Mouse (Mus musculus) ES-E14 (cell line): Measurements from ENCODE around the gene Fxyd2. TPM values are rescaled to one million over a fixed set of nuclear protein-coding genes. Genes with fewer than 3 reads are reported as not detected.

ENCODE experiments used
- DNase-seq: peaks from one replicate; pipeline ENCODE4 v3.0.0-alpha.2; 2013; ENCODE audit warnings: low read depth, low spot score
- H3K27ac ChIP-seq: 2 replicates; pipeline ENCODE4 v1.5.1; 2012; ENCODE audit warnings: low read depth, mild to moderate bottlenecking, low read length, moderate library complexity, mixed read lengths; ENCODE audit not compliant: poor library complexity, insufficient read depth, severe bottlenecking
- H3K36me3 ChIP-seq: 2 replicates; pipeline ENCODE4 v1.6.1; 2012; ENCODE audit warnings: mild to moderate bottlenecking, low read length, moderate library complexity, mixed read lengths; ENCODE audit not compliant: control insufficient read depth, poor library complexity, insufficient read depth, severe bottlenecking
- H3K4me1 ChIP-seq, 2 experiments: fragments of 150-350 bp in 1 of 2; sonication (generic) in 1 of 2; 2 replicates each; pipeline ENCODE4 v1.6.1; 2012; ENCODE audit warnings: low read length in 2 of 2, mild to moderate bottlenecking in 1 of 2, mixed read lengths in 1 of 2; ENCODE audit not compliant: control insufficient read depth in 2 of 2, insufficient read depth in 2 of 2, poor library complexity in 1 of 2
- H3K4me3 ChIP-seq, 2 experiments: fragments of 150-350 bp in 1 of 2; sonication (generic) in 1 of 2; 2 replicates each; pipeline ENCODE4 v1.5.1; 2012; ENCODE audit warnings: low read length in 2 of 2, low read depth in 1 of 2, mild to moderate bottlenecking in 1 of 2, mixed read lengths in 1 of 2; ENCODE audit not compliant: insufficient read depth in 1 of 2, poor library complexity in 1 of 2, severe bottlenecking in 1 of 2
- H3K9ac ChIP-seq: 2 replicates; pipeline ENCODE4 v1.6.1; 2012; ENCODE audit warnings: low read depth, mild to moderate bottlenecking, low read length, mixed read lengths; ENCODE audit not compliant: poor library complexity, insufficient read depth, severe bottlenecking
- H3K9me3 ChIP-seq: fragments of 150-350 bp; sonication (generic); 2 replicates; pipeline ENCODE4 v1.6.1; 2012; ENCODE audit warnings: low read depth, mild to moderate bottlenecking, low read length; ENCODE audit not compliant: control insufficient read depth, insufficient read depth
- CHD2 ChIP-seq: IDR thresholded peaks from 2 replicates; pipeline ENCODE4 v1.6.1; 2014; ENCODE audit warnings: mild to moderate bottlenecking, low read depth, low read length, inconsistent platforms
- HCFC1 ChIP-seq: IDR thresholded peaks from 2 replicates; pipeline ENCODE4 v1.6.1; 2012; ENCODE audit warnings: low read length, inconsistent platforms, borderline replicate concordance; ENCODE audit not compliant: insufficient read depth
- MAFK ChIP-seq: IDR thresholded peaks from 2 replicates; pipeline ENCODE4 v1.6.1; 2014; ENCODE audit warnings: mild to moderate bottlenecking, low read depth, low read length, inconsistent platforms; ENCODE audit not compliant: insufficient read depth
- ZC3H11A ChIP-seq: IDR thresholded peaks from 2 replicates; pipeline ENCODE4 v1.6.1; 2012; ENCODE audit warnings: low read depth, mild to moderate bottlenecking, inconsistent platforms, low read length, borderline replicate concordance
- ZNF384 ChIP-seq: IDR thresholded peaks from 2 replicates; pipeline ENCODE4 v1.6.1; 2012; ENCODE audit warnings: low read depth, low read length, inconsistent platforms
- in situ Hi-C, 2 experiments: fragments of 600-800 bp; cut with MboI; formaldehyde crosslinking; loops; one replicate each; pipeline ENCODE4 v1.15.1; 2025; ENCODE audit warnings: low sequenced_read_pairs in 2 of 2, inconsistent platforms in 1 of 2; ENCODE audit not compliant: unreplicated experiment in 2 of 2
- total RNA-seq: library from RNA; depleted of rRNA; stranded (reverse); fragments of 300-350 nt; gene quantifications from 2 replicates; pipeline ENCODE4 v1.2.3, GENCODE M21; 2012

Fxyd2 gene
- total RNA-seq, 1 experiment, result 2.2 TPM

- Histone ChIP-seq H3K4me3 (no peak overlapping the region), H3K36me3 (peaks cover 4% of the 10 kb centered on the region; the same call in 1 of the 2 replicates), H3K4me1 (peaks cover 2 to 3% of the 10 kb centered on the region in 2 experiments; a peak in 2 of 4 replicates), H3K9ac (no peak overlapping the region), H3K9me3 (no peaks in the 10 kb centered on the region), H3K27ac (no peak overlapping the region)
- in situ Hi-C loops, result loop anchor here (10.0 kb wide), 1 partner anchor 78 kb away; no protein-coding TSS in a partner anchor
- no peak for DNase-seq
- TF ChIP-seq ZC3H11A (no peak), MAFK (no peak), CHD2 (no peak), ZNF384 (no peak), HCFC1 (no peak)
Measured at GRCm38 (mm10) chr9:45382834-45383233, 16.6 kb upstream of the Fxyd2 start.

GRCm38 (mm10) chr9:45383883-45384282 lies 15.6 kb upstream of the Fxyd2 start:
- Histone ChIP-seq H3K4me1 (peaks cover 2 to 3% of the 10 kb centered on the region in 2 experiments; a peak in 1 of 4 replicates), H3K36me3 (peaks cover 4% of the 10 kb centered on the region; the same call in 1 of the 2 replicates), H3K27ac (no peak overlapping the region), H3K4me3 (no peak overlapping the region), H3K9ac (no peak overlapping the region), H3K9me3 (no peaks in the 10 kb centered on the region)
- in situ Hi-C loops, result loop anchor here (10.0 kb wide), 1 partner anchor 79 kb away; no protein-coding TSS in a partner anchor
- DNase-seq, result no peak
- TF ChIP-seq HCFC1 (no peak), CHD2 (no peak), MAFK (no peak), ZNF384 (no peak), ZC3H11A (no peak)

- in situ Hi-C loops, result loop anchor here (5.0 to 10.0 kb wide), 2 partner anchors 39 to 82 kb away; no protein-coding TSS in a partner anchor
Measured at GRCm38 (mm10) chr9:45386698-45387097, 12.8 kb upstream of the Fxyd2 start.

GRCm38 (mm10) chr9:45388385-45388994 lies 11.0 kb upstream of the Fxyd2 start:
- Histone ChIP-seq H3K4me1 (peaks cover 0 to 6% of the 10 kb centered on the region in 2 experiments; a peak in 1 of 4 replicates), H3K36me3 (peaks cover 16% of the 10 kb centered on the region; the same call in 1 of the 2 replicates), H3K9me3 (no peaks in the 10 kb centered on the region), H3K9ac (no peak overlapping the region), H3K27ac (no peak overlapping the region), H3K4me3 (no peak overlapping the region)
- in situ Hi-C loops, result loop anchor here (5.0 to 10.0 kb wide), 2 partner anchors 41 to 84 kb away; no protein-coding TSS in a partner anchor
- DNase-seq, result peak; percentile 86
- TF ChIP-seq ZNF384 (no peak), CHD2 (no peak), MAFK (no peak), ZC3H11A (peak; percentile 99), HCFC1 (no peak)

More at GRCm38 (mm10) chr9:45386698-45387097, 12.8 kb upstream of the Fxyd2 start:
- no peak overlapping the region for H3K9ac ChIP-seq
- no peak for DNase-seq
- H3K4me3 ChIP-seq, result no peak overlapping the region
- no peaks in the 10 kb centered on the region for H3K9me3 ChIP-seq
- TF ChIP-seq MAFK, result no peak
- no peak for TF ChIP-seq HCFC1
- TF ChIP-seq ZC3H11A, result no peak
- TF ChIP-seq ZNF384, result no peak
- no peak for TF ChIP-seq CHD2
- peaks cover 0 to 6% of the 10 kb centered on the region in 2 experiments; a peak in 2 of 4 replicates for H3K4me1 ChIP-seq
- peaks cover 2% of the 10 kb centered on the region; the same call in 1 of the 2 replicates for H3K36me3 ChIP-seq
- no peak overlapping the region for H3K27ac ChIP-seq
